Mouse (Mus musculus): ENCODE results near the gene Tmem80.

- TF ChIP-seq POLR2A (IDR thresholded peaks at IDR 0.05; ENCODE audit: low read depth, low read length) (no peak), CTCF (IDR thresholded peaks at IDR 0.05; ENCODE audit: borderline replicate concordance, insufficient read depth, low read length) (no peak)
Observed at GRCm38 (mm10) chr7:141340476-141340875, 12.9 kb downstream of the Tmem80 start.
